Mouse (Mus musculus) B cell, adult 2 months (primary cell): ENCODE results near the gene Ofd1.

Experiments used
- DNase-seq, 2 experiments: peaks; one replicate each; pipeline ENCODE4 v3.0.0; 2022

Ofd1 gene

DNA sequence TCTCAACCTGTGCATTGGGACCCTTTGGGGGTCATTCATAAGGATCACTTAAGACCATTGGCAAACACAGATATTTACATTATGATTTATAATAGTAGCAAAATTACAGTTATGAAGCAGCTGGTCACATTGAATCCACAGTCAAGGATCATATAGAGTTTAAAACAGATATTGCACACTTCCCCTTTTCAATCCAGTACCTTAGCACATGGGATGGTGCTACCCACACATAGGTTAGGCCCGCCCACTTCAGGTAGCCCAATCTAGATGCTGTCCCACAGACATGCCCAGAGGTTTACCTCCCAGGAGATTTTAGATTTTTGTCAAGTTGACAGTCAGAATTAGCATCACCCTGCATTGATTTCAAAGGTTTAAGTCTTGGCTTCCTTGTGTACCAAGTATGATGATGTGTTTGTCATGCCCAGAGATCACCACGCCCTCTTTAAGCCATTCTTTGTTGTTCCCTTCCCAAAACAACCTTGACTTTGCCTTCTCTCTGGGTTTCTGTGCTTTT is 80.5 kb downstream of the Ofd1 start:
- DNase-seq, result no peak

GRCm38 (mm10) chrX:166358955-166359354 is 81.5 kb downstream of the Ofd1 start:
- DNase-seq, result no peak

DNA sequence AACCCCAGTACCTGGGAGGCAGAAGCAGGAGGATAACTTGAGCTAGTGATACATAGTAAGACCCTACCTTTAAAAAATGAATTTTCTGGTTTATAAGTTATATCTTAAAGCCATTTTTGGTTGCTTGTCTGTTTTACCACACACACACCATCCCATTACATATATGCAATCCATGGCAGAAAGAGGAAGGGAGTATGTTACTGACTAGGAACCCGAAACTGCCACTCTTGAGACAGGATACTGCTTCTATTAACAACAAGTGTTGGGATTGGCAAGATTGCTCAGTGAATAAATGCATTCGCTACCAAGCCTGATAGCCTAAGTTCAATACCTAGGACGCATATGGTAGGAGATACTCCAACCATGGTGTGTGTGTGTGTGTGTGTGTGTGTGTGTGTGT is 84.2 kb downstream of the Ofd1 start:
- no peak for DNase-seq

DNA sequence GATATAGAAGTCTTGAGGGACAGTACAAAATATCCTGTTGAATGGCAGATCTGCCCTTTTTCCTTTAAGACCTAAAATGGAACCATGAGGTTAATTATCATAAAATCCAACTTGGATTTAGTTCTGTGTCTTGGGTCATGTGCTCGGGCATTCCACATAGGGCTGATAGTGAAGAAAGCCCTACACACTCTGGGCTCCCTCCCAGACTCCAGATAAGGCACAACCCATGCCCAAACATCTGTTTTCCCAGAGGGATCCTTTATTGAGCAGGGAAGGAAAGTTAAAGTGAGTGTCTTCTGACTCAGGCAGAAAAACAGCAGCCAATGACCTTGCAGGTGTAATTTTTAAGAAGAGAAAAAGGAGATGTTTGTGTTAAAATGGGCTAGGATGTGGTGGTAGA is 85.6 kb downstream of the Ofd1 start:
- no peak for DNase-seq

DNA sequence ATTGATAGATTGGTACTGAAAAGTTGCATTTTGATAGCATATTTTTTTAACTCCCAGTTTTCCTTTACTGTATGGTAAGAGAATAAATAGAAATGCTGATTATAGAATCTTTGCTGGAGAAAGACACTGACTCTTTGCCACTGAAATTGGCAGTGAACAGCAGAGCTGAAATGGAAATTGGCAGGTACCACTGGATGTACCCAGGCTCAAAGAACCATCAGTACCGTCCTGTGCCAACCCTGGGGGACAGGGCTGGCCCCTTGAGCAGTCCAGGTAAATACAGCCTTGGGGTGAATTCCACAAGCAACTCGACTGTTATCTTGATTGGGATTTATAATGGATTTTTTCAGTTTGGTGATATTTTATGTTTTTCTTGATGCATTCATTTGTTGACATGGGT is 87.1 kb downstream of the Ofd1 start:
- DNase-seq, result no peak

DNA sequence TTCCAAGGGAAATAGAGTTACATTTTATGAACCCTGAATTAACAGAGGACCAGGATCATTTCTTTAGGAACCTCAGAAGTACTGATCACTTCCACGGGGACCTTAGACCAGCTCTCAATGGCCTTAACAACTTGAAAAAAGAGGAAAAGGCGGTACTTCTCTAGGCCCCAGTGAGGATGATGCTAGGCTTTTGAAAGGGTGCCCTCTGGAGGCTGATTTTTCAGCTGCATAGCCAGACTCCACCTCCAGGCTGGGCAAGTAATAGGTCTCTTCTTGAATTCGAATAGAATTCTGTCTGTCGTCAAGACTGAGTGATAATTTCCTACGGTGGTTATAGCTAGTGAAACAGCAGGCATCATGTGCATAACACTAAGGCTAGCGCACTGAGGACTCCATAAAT is 88.7 kb downstream of the Ofd1 start:
- peak; percentile 74 to 75 for DNase-seq

DNA sequence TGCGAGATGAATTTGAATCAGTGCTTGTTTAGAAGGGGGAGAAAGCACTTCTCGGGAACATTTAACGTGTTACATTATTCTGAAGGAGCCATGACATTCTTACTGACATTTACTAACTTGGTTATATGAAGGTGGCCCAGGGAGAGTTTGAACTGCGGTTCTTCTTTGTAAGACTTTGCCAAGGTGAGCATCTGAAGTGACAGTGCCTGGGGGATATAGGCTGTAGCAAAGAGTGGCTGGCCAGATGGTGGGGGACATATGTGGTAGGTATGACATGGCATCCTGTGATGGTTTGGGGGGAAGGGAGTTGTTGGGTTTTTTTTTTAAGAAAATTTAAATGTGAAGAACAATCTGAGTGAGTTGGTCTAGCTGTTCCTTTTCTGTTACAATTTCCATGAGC is 91.9 kb downstream of the Ofd1 start:
- no peak for DNase-seq

GRCm38 (mm10) chrX:166348086-166348485 is 92.4 kb downstream of the Ofd1 start:
- no peak for DNase-seq

DNA sequence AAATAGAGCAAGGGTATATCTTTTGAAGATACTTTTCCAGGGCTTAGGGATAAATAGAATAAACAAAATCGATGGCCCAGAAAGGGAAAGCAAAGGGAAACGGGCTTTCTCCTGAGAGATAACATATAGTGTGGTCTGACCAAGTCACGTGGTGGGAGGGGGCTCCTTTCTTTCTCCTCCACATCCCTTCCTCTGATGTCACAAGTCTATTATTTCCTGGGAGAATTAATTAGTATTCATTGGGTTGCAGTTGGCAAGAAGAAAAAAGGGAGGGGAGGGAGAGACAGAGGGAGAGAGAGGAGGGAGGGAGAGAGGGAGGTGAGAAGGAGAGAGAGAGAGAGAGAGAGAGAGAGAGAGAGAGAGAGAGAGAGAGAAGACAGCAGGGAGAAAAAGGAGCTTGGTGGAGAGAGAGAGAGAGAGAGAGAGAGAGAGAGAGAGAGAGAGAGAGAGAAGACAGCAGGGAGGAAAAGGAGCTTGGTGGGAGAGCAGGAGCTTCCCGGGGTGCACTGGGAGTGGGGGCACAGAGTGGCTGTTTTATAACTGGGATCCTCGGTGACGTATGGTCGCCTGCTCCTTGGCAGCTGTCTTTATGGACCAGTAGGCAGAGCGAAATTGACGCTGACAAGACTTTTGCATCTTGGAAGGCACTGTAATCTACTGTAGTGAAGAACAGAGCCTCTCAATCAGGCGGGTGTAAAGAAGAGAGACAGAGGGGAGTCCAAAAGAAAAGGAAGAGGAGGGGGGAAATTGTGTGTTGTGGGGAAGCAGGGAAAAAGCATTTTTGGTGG is 96.1 kb downstream of the Ofd1 start:
- DNase-seq, result no peak

- DNase-seq, result no peak
These were observed 98.7 kb downstream of the Ofd1 start for GRCm38 (mm10) chrX:166341795-166342194.
